Mouse (Mus musculus) hindbrain, embryonic 14.5 days (tissue): Measurements from ENCODE around the gene Pard3. TPM values are rescaled to one million over a fixed set of nuclear protein-coding genes. Genes with fewer than 3 reads are reported as not detected.

Source experiments
- ATAC-seq: fragments of 200-750 bp; cut with Nextera tagmentation; 2 replicates; pipeline ENCODE4 v1.8.0; 2017; ENCODE audit warnings: moderate number of reproducible peaks, mild to moderate bottlenecking, moderate TSS enrichment, moderate library complexity; ENCODE audit not compliant: low FRiP score
- DNase-seq: peaks from one replicate; pipeline ENCODE4 v3.0.0-alpha.2; 2015; ENCODE audit warnings: low spot score
- H3K27ac ChIP-seq: fragments of 300-500 bp; sonication (generic); 2 replicates; pipeline ENCODE4 v1.5.1; 2014; ENCODE audit warnings: mild to moderate bottlenecking, moderate library complexity
- H3K27me3 ChIP-seq: fragments of 300-500 bp; sonication (generic); 2 replicates; pipeline ENCODE4 v1.6.1; 2014; ENCODE audit warnings: mild to moderate bottlenecking, low read length, mixed read lengths; ENCODE audit not compliant: control insufficient read depth, insufficient read depth
- H3K36me3 ChIP-seq: fragments of 300-500 bp; sonication (generic); replicated peaks from 2 replicates; pipeline ENCODE4 v1.6.1; 2014; ENCODE audit not compliant: control insufficient read depth, insufficient read depth
- H3K4me1 ChIP-seq: fragments of 300-500 bp; sonication (generic); replicated peaks from 2 replicates; pipeline ENCODE4 v1.6.1; 2014; ENCODE audit warnings: antibody characterized with exemption, low read length, mixed read lengths; ENCODE audit not compliant: control insufficient read depth, insufficient read depth
- H3K4me2 ChIP-seq: fragments of 300-500 bp; sonication (generic); replicated peaks from 2 replicates; pipeline ENCODE4 v1.6.1; 2014; ENCODE audit warnings: mild to moderate bottlenecking, moderate library complexity
- H3K4me3 ChIP-seq: fragments of 300-500 bp; sonication (generic); replicated peaks from 2 replicates; pipeline ENCODE4 v1.5.1; 2014; ENCODE audit warnings: mild to moderate bottlenecking, low read length
- H3K9ac ChIP-seq: fragments of 300-500 bp; sonication (generic); 2 replicates; pipeline ENCODE4 v1.6.1; 2014
- H3K9me3 ChIP-seq: fragments of 300-500 bp; sonication (generic); 2 replicates; pipeline ENCODE4 v1.6.1; 2016; ENCODE audit warnings: low read length; ENCODE audit not compliant: control insufficient read depth
- WGBS: fragments of 180-500 bp; shearing (Covaris S2); extraction: QIAGEN DNeasy Blood & Tissue Kit; methylation state at CpG from one replicate; pipeline ENCODE4 v1.1.7; 2014; 5-methylcytosine and 5-hydroxymethylcytosine counted together
- polyA plus RNA-seq: library from polyadenylated mRNA; unstranded; fragments of >200 nt; fragmentation: Nextera tagmentation; extraction: Ambion mirVana; gene quantifications from 2 replicates; pipeline ENCODE4 v1.2.1, GENCODE M21; 2014

Gene Pard3
- polyA plus RNA-seq, 1 experiment from 2014 or later: 25.5 TPM

DNA sequence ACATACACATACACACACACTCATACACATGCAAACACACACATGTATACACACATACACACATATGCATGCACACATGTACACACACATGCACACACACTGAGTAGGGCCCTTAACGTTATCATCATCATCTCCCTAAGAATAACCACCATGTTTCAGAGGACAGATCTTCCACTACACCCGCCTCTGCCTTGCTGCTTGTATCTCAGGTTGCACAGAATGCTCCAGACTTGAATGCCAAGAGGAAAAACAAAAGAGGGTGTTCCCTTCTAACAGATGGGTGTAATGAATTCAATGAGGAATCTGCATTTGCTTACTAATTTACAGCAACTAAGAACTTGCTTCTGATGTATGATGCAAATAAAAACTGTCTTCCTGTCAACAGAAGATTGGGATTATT, 519.7 kb downstream of the Pard3 start:
- Histone ChIP-seq H3K4me2 (no peak overlapping the region), H3K4me1 (no peaks in the 10 kb centered on the region; the same call in 1 of the 2 replicates), H3K9me3 (no peaks in the 10 kb centered on the region), H3K9ac (no peak overlapping the region), H3K27ac (no peak overlapping the region), H3K4me3 (no peak overlapping the region), H3K27me3 (no peaks in the 10 kb centered on the region), H3K36me3 (no peaks in the 10 kb centered on the region)
- no peak for ATAC-seq
- DNase-seq: no peak
- WGBS: 76% methylated on average over 2 of the region's 2 CpGs

GRCm38 (mm10) chr8:127585618-127586017, 521.9 kb downstream of the Pard3 start:
- Histone ChIP-seq H3K9me3 (no peaks in the 10 kb centered on the region), H3K4me3 (no peak overlapping the region), H3K27ac (no peak overlapping the region), H3K36me3 (no peaks in the 10 kb centered on the region), H3K4me1 (no peaks in the 10 kb centered on the region; the same call in none of the 2 replicates), H3K4me2 (no peak overlapping the region), H3K9ac (no peak overlapping the region), H3K27me3 (no peaks in the 10 kb centered on the region)
- WGBS: 90% methylated on average over 8 of the region's 8 CpGs
- ATAC-seq (no peak), DNase-seq (no peak)

GRCm38 (mm10) chr8:127586681-127587080, 523.0 kb downstream of the Pard3 start:
- no peaks in the 10 kb centered on the region for H3K9me3 ChIP-seq
- no peaks in the 10 kb centered on the region for H3K36me3 ChIP-seq
- no peak overlapping the region for H3K27ac ChIP-seq
- no peak for DNase-seq
- H3K4me1 ChIP-seq: no peaks in the 10 kb centered on the region; the same call in none of the 2 replicates
- ATAC-seq: no peak
- H3K9ac ChIP-seq: no peak overlapping the region
- no peak overlapping the region for H3K4me3 ChIP-seq
- no peak overlapping the region for H3K4me2 ChIP-seq
- WGBS: 85% methylated on average over 5 of the region's 5 CpGs
- H3K27me3 ChIP-seq: no peaks in the 10 kb centered on the region

DNA sequence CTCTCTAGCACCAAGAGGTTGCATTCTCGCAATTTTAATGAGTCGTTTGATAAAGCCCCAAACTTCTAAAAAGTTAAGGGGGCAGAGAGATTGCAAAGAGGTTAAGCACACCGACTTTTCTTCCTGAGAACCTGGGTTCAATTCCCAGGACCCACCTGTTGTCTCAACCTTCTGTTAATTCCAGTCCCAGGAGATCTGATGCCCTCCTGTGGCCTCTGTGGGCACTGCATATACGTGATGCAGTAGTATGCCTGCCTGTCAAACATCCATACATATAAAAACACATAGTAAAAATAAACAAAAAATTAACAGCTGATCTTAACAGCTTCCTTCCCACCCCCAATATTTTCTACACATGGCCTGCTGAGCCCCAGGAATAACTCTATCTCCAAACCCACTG, 524.6 kb downstream of the Pard3 start:
- H3K27ac ChIP-seq: no peak overlapping the region
- no peak overlapping the region for H3K4me2 ChIP-seq
- no peaks in the 10 kb centered on the region; the same call in 1 of the 2 replicates for H3K4me1 ChIP-seq
- H3K27me3 ChIP-seq: no peaks in the 10 kb centered on the region
- 73% methylated on average over 4 of the region's 4 CpGs for WGBS
- ATAC-seq (no peak), DNase-seq (no peak)
- H3K36me3 ChIP-seq: no peaks in the 10 kb centered on the region
- H3K9me3 ChIP-seq: no peaks in the 10 kb centered on the region
- H3K4me3 ChIP-seq: no peak overlapping the region
- no peak overlapping the region for H3K9ac ChIP-seq

DNA sequence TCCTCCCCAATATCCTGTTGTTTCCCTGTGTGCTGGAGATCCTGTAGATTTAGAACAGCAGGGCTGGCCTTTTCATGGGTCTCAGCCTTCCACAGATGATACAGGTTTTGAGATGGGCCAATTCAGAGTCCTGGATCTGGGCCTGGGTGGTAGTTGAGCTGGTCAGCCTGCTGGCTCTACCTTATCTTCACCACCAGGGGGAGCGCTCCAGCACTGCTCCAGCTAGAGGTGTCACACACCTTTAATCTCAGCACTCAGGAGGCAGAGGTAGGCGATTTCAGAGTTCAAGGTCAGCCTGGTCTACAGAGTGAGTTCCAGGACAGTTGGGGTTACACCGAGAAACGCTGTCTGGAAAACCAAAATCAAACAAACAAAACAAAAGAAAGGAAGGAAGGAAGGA, 525.6 kb downstream of the Pard3 start:
- no peak overlapping the region for H3K4me3 ChIP-seq
- H3K27me3 ChIP-seq: no peaks in the 10 kb centered on the region
- no peaks in the 10 kb centered on the region for H3K36me3 ChIP-seq
- ATAC-seq (no peak), DNase-seq (no peak)
- no peak overlapping the region for H3K27ac ChIP-seq
- no peak overlapping the region for H3K9ac ChIP-seq
- WGBS: 53% methylated on average over 4 of the region's 4 CpGs
- H3K9me3 ChIP-seq: no peaks in the 10 kb centered on the region
- no peaks in the 10 kb centered on the region; the same call in 1 of the 2 replicates for H3K4me1 ChIP-seq
- H3K4me2 ChIP-seq: no peak overlapping the region

DNA sequence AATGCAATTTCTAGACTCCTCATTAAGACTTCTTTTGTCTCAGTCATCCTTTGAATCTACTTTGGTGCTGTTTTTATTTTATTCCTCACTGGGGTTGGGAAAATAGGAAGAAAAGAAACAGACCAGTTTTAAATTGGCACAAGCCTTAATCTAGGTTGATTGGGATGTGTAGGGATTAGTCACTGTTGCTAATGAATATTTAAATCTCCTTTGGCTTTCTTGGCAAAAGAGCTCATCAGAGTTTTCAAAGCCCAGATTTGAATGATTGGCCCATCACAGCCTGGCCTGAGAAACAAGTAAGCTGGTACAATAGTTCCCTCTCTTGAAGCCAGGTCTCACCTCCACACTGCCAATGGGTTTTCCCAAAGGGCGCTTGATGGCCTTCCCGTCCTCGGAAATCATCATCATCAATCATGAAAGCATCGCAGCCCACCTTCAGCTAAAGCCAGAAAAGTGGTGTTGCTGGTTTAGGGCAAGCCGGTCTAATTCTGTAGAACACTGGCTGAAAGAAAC, 527.0 kb downstream of the Pard3 start:
- Histone ChIP-seq H3K4me2 (no peak overlapping the region), H3K9me3 (no peaks in the 10 kb centered on the region), H3K27me3 (no peaks in the 10 kb centered on the region), H3K4me3 (no peak overlapping the region), H3K36me3 (no peaks in the 10 kb centered on the region), H3K4me1 (no peaks in the 10 kb centered on the region; the same call in 1 of the 2 replicates), H3K27ac (no peak overlapping the region), H3K9ac (no peak overlapping the region)
- ATAC-seq: no peak
- 69% methylated on average over 5 of the region's 5 CpGs for WGBS
- DNase-seq: no peak

DNA sequence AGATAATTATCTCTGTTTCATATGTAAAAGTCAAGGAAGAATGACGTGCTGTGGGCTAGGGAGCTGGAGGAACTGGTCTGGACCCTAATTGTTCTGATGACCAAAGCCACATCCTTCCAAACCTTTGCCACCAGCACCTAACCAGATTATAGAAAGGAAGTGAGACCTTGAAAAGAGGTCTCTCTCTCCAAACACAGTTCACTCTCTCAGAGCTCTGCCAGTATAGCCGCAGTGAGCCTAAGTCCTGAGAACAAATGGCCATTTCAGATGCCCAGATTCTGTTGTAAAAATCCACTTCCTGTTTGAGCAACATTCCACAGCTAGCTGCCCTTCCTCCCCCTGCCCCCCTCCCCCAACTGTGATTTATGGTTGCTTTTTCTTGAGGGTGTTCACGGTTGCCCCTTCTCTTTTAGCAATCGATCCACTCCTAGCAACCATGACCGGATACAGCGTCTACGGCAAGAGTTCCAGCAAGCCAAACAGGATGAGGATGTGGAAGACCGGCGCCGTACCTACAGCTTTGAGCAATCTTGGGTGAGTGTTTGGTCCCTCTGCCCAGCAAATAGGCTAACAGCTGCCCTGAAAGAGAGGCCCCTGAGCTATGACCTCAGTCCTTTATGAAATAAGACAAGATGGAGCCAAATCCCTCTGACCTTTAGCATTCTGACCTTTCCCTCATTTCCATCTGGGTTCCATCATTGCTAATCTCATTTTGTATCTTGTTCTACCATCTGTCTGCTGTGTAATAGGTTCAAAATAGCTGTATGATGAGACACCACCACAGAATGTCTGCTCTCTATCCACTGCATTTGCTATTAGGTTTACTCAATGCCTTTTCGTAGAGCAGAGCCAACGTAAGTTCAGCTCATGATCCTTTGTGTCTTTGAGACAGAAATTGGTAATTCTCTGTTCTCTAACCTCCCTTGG, 529.2 kb downstream of the Pard3 start:
- Histone ChIP-seq H3K4me3 (no peak overlapping the region), H3K27ac (no peak overlapping the region), H3K9me3 (no peaks in the 10 kb centered on the region), H3K4me1 (no peaks in the 10 kb centered on the region; the same call in 1 of the 2 replicates), H3K36me3 (no peaks in the 10 kb centered on the region), H3K4me2 (no peak overlapping the region), H3K27me3 (no peaks in the 10 kb centered on the region), H3K9ac (no peak overlapping the region)
- 84% methylated on average over 12 of the region's 12 CpGs for WGBS
- DNase-seq (no peak), ATAC-seq (no peak)

GRCm38 (mm10) chr8:127600641-127601040, 536.9 kb downstream of the Pard3 start:
- H3K36me3 ChIP-seq: no peaks in the 10 kb centered on the region
- ATAC-seq (no peak), DNase-seq (no peak)
- no peak overlapping the region for H3K4me2 ChIP-seq
- no peak overlapping the region for H3K9ac ChIP-seq
- no peak overlapping the region for H3K27ac ChIP-seq
- WGBS: 96% methylated on average over 2 of the region's 2 CpGs
- H3K4me1 ChIP-seq: no peaks in the 10 kb centered on the region
- no peaks in the 10 kb centered on the region for H3K27me3 ChIP-seq
- no peaks in the 10 kb centered on the region for H3K9me3 ChIP-seq
- H3K4me3 ChIP-seq: no peak overlapping the region

- H3K4me3 ChIP-seq: no peak overlapping the region
- H3K27me3 ChIP-seq: no peaks in the 10 kb centered on the region
- no peaks in the 10 kb centered on the region for H3K9me3 ChIP-seq
- no peak overlapping the region for H3K27ac ChIP-seq
- ATAC-seq: 0 out of 2 replicates have a peak, but pooled peaks have one; percentile 55
- DNase-seq: no peak
- H3K4me1 ChIP-seq: no peaks in the 10 kb centered on the region
- WGBS: 95% methylated on average over 15 of the region's 15 CpGs
- H3K9ac ChIP-seq: no peak overlapping the region
- no peaks in the 10 kb centered on the region for H3K36me3 ChIP-seq
- no peak overlapping the region for H3K4me2 ChIP-seq
Observed at GRCm38 (mm10) chr8:127603062-127603461, 539.4 kb downstream of the Pard3 start.
